Mouse (Mus musculus) G1E-ER4 (cell line): ENCODE data around the gene Gm12184. TPM values are rescaled to one million over a fixed set of nuclear protein-coding genes. Genes with fewer than 3 reads are reported as not detected.

Experiments
- GATA1 ChIP-seq: IDR thresholded peaks from one replicate; pipeline ENCODE4 v1.8.0; 2012; ENCODE audit warnings: low read length, inconsistent platforms
- polyA plus RNA-seq: library from polyadenylated mRNA; stranded (reverse); fragments of >175 nt; gene quantifications from 2 replicates; pipeline ENCODE4 v1.2.3, GENCODE M21; 2012

Gene Gm12184
- polyA plus RNA-seq, 1 experiment, result 56.4 TPM

DNA sequence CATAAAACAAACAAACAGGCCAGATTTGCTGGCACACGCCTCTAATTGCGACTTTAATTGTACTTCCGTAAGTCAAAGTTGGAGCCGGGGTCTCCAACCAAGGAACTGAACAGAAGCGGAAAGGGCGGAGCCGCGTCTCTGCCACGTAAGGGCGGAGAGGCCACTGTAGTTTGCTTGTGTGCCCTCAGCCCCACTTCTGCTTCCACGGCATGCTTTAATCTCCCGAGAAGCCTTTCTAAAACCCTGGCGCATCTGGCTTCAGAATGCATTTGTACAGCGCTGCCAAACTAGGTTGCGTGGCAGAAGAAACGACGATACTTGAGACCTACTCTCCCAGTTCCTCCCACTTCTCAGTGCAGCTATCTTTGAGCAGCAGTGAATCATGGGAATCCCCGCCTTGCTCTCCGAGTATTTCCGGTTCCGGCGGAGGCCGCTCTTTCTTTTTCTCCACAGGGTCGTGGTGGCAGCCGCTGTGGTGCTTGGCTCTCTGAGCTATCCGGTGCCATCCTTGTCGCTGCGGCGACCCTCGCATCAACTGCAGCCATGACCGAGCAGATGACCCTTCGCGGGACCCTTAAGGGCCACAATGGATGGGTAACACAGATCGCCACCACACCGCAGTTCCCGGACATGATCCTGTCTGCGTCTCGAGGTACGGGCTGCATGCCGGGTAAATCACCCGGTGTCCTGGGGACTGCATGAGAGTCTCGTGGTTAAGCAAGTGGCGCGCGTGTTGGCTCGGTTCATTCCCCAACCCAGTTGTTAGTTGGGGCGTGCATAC lies 26.3 kb downstream of the Gm12184 start, which contains the start of gene Rack1:
Gene Rack1 (plus strand): TSS at position 412 of the 781 bp plus-strand sequence.
- no peak for TF ChIP-seq GATA1

DNA sequence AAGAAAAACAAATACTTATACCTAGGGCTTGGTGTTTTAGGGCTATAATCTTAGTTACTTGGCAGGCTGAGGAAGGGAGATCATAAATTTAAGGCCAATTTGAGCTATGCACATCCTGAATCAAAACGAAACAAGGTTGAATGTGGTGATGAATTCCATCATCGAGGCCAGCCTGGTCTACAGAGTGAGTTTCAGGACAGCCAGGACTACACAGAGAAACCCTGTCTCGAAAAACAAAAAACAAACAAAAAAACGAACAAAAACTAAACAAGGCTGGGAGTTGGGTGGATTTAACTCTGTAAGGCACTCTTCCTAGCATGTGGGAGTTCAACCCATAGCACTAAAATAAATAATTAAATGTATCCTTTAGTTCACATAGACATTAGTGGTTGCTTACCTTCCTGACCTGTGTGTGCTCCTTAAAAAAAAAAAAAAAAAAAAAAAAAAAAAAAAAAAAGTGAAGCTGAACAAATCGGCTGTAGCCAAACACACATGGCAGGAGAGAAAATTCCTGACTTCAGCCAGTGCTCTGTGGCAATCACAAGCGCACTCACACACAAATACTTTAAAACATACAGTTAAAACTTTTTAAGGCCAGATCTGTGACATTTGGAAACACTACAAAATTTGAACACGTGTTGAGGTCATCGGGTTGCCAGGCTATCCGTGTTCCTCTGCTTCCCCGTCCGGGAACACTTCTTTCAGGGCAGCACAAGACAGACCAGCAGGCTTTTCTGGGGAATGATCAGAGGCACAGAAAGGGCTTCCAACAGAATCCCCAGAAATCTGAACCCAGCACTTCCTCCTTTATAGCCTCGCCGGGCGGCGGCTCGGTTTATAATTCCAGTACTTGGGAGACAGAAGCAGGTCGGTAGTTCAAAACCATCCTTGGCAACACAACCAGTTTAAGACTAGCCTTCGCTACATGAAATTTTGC lies 27.2 kb downstream of the Gm12184 start:
- no peak for TF ChIP-seq GATA1

GRCm38 (mm10) chr11:48798308-48798707 lies 28.1 kb downstream of the Gm12184 start:
- TF ChIP-seq GATA1, result no peak

DNA sequence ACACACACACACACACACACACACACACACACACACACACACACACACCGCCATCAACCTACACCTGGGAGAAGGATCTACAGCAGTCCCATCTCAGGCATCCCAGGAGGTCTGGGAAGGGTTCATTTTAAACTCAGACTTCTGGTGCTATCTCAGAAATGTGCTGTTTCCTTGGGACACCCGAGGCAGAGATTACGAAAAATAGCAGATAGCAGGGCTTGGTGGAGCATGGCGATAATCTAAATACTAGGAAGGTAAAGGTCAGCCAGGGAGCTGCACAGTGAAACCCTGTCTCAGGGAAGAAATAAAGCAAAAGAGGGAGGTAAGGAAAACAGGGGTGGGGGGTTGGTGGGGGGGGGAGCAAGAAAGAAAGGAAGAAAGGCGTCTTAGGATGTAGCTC lies 29.2 kb downstream of the Gm12184 start:
- TF ChIP-seq GATA1, result peak; percentile 9

DNA sequence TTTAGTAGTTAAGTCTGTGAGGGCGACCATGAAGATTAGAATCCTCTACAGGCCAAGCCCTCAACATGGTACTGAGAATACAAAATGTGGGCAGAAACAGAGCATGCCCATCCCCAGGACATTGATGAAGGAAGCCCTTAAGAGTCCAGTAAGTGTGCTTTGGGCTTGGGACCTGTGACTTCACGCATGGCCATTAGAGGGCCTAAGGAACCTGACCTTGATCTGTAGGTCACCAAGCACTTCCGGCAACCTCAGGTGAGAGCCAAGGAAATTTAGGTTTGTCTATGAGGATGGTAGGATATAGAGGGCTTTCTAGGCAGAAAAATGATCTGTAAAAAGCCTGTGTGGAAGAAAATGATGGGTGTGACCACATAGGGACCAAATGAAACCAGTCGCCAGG lies 30.2 kb downstream of the Gm12184 start:
- no peak for TF ChIP-seq GATA1

DNA sequence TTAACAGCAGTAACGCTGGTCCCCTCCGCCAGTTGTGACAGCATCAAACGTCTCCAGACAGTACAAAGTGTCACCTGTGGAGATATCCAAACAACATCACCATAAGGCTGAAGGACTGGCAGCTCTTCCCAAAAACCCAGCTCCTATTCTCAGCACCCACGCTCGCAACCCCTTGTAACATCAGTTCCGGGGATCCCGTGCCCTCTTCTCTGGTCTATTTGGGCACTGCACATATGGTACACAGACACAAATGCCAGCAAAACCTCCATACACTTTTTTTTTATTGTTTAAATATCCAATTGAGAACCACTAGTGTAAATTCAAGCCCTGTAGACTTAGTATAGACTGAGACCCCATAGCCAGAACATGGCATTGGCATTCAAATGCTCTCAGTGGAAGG lies 31.2 kb downstream of the Gm12184 start:
- TF ChIP-seq GATA1, result no peak

DNA sequence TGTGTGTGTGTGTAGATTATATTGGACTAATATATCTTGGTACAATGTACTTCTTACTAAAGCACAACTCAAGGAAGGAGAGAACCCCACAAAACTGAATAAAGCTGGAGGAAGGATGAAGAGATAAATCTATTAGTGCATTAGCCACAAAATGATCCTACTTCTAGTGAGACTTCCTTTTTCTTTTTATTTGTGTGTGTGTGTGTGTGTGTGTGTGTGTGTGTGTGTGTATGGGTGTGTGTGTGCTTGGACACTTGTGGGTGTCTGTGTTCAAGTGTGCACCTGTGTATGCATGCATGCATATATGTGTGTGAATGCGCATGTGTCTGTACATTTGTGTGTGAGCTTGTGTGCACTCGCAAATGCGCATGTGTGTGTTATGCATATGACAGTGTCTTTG lies 33.3 kb downstream of the Gm12184 start:
- no peak for TF ChIP-seq GATA1

DNA sequence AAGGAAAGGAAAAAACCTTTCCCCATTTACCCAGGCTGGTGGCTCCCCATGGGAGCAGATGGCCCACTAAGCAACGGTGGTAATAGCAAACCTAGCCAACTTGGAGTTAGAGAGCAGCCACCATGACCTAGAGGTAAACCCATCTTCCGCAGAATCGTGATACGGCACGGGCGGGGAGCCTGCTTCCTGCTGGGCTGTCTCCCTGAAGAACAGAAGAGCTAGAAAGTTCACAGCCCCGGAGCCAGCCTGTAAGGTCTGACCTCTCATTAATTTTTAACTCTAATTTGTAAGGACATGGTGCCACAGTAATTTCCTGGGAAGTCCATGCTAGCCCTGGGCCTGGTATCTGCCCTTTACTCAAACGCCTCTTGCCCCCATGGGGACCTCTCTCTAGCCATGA lies 35.5 kb downstream of the Gm12184 start:
- no peak for TF ChIP-seq GATA1

DNA sequence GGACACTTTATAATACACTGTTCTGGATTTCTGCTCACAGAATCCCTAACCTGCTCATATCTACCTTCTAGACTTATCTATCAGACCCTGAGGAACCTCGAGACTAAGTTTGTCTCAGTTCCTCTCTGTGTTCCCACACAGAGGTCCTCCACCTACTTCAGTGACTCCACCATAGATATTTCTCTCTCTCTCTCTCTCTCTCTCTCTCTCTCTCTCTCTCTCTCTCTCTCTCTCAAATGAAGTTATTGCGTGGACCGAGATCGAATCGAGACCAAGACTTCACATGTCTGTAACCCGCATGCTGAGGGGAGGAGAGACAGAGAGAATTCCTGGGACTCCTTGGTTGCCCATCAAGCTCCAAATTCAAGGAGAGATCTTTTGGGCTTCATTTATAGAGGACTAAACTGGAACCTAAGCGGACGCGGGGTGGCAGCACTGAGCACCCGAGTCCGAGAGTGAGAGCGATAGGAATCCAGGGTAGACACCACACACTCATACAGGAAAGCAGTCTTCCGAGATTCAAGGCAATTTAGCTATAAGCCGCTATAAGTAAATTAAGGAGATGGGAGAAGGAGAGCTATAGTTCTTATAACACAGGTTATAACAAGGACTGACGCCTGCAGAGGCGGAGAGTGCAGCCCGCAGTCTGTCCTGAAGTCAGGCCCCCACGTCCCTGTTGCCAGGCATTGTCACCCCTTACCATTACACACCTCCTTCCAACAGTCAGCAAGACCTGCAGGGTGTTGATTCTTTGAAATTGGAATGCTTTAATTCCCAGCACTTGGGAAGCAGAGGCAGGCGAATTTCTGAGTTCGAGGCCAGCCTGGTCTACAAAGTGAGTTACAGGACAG lies 36.3 kb downstream of the Gm12184 start:
- no peak for TF ChIP-seq GATA1

DNA sequence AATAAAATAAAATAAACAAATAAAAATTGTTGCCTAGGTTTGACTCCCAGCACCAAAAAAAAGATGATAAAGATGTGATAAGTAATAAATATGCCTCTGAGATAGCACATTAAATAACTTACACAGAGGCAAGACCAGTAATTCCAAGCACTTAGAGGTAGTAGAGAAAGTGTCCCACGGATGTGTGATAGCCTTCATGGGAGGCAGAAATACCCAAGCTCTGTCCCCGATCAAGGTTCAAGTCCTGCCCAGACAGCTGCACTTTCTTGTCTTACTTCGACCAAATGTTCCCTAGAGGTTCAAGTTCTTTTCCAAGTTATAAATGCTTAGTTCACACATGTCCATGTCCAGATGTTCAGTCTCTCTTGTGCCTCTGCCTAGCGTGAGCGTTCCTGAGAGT lies 37.2 kb downstream of the Gm12184 start:
- no peak for TF ChIP-seq GATA1

- no peak for TF ChIP-seq GATA1
Measured at GRCm38 (mm10) chr11:48788311-48789089, 38.0 kb downstream of the Gm12184 start.

DNA sequence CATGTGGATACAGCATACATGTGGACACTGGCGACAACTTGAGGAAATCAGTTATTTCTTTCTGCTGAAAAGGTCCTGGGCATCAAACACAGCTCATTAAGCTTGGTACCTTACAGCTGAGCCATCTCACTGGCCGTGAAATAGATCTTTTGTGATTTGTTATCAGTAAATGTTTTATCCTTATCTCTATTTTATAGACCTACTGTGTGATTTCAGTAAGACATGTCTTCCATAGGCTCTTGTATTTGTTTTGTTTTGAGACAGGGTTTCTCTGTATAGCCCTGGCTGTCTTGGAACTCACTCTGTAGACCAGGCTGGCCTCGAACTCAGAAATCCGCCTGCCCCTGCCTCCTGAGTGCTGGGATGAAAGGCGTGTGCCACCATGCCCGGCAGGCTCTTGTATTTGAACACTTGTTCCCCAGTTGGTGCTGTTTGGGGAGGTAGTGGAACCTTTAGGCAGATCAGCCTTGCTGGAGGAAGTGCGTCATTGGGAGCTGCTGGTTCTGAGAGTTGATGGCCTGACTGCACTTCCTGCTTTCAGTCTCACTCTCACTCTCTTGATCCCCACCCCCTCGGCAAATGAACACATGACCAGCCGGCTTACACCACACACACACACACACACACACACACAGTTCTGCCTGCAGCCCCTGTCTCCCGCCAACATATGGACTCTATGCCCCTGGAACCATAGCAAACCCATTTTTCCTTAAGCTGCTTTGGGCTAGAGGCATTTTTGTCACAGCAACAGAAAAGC lies 38.8 kb downstream of the Gm12184 start:
- TF ChIP-seq GATA1, result no peak

GRCm38 (mm10) chr11:48782243-48782642 lies 44.2 kb downstream of the Gm12184 start:
- no peak for TF ChIP-seq GATA1

DNA sequence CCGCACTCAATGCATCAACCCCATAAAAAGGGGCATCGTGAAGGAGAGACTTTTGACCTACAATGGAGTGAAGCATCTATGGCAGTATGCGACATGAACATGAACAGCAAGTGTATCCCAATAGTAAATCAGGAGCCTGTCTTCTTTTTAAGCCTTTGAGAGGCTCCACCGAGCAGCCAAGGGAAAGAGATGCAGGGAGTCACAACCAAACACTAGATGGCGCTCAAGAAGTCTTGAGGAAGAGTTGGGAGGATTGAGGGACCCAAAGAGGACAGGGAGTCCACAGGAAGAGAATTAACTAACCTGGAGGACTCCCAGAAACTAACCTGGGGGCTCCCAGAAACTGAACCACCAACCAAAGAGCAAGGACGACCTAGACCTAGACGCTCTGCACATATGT lies 47.0 kb downstream of the Gm12184 start:
- no peak for TF ChIP-seq GATA1
